8 mouse cellular contexts compared by ENCODE assay signal in the genomic region with DNA sequence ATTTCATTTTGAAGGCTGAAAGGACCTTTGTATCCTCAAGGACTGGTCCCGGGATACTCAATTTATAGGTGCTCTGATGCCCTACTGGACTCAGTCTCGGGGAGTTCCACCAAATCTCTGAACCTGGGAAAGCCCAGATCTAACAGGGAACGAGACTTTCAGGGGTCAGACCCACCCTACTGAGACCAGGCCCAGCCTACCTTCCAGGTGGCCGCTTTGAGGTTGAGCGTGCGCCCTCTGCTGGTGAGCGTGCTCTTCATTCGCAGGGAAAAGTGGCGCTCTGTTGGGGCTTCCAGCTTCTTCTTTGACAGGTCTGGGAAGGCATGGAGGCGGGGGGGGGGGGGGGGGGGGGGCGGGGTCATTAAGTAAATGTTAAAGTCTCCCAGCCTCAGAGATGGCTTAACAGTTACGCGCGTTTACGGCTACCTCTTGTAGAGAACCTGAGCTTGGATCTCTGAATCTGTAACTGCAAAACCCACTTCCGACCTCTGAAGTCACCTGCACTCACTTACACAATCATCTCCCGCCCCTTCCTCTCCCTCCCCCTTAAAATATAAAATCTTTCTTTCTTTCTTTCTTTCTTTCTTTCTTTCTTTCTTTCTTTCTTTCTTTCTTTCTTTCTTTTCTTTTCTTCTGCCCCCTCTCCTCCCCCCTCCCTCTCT. TPM values are rescaled to one million over a fixed set of nuclear protein-coding genes. Genes with fewer than 3 reads are reported as not detected.
DNase-seq lines count a peak whose midpoint lies in the region; ATAC-seq and TF ChIP-seq lines count a peak whose summit lies in the region.

No protein-coding gene starts in this region.

- DNase-seq in 3134 (ENCODE audit: extremely low read depth, insufficient read length, low spot score), result peak; percentile 37
- DNase-seq in A20 (ENCODE audit: low read depth, low spot score), result peak; percentile 71
- DNase-seq in brain, embryonic 14.5 days (ENCODE audit: low read depth), result peak; percentile 72
- DNase-seq in liver, embryonic 14.5 days (ENCODE audit: low read depth in 3 of 3, low spot score in 3 of 3), result peak in 1 of 3 experiments; percentile 45
- DNase-seq in right cerebral cortex, postnatal 10 days (ENCODE audit: low spot score in 2 of 2), result peak; percentile 58 to 77
- no peak for DNase-seq in frontal cortex, postnatal 10 days (ENCODE audit: low spot score in 2 of 2)

- no peak overlapping the region for H3K4me3 ChIP-seq in forebrain, embryonic 12.5 days (replicated peaks)
- H3K4me3 ChIP-seq in intestine, embryonic 15.5 days (replicated peaks), result no peak overlapping the region
- H3K4me3 ChIP-seq in liver, embryonic 14.5 days (ENCODE audit: insufficient read depth in 1 of 2, low read depth in 2 of 2, low read length in 2 of 2), result no peak overlapping the region

- ATAC-seq in forebrain, embryonic 12.5 days (ENCODE audit: low FRiP score), result no peak
- ATAC-seq in intestine, embryonic 15.5 days, result peak; percentile 29
- peak; percentile 7; the same call in 1 of the 2 replicates for ATAC-seq in liver, embryonic 14.5 days (ENCODE audit: insufficient read depth)

- TF ChIP-seq CTCF in brain, embryonic 14.5 days (IDR thresholded peaks at IDR 0.05; ENCODE audit: borderline replicate concordance, extremely low read depth, insufficient read depth, insufficient read length), result peak; percentile 84
- peak; percentile 92 for TF ChIP-seq CTCF in liver, embryonic 14.5 days (IDR thresholded peaks at IDR 0.05; ENCODE audit: low read depth)

- no peaks in the 10 kb centered on the region for H3K9me3 ChIP-seq in forebrain, embryonic 12.5 days
- no peaks in the 10 kb centered on the region for H3K9me3 ChIP-seq in intestine, embryonic 15.5 days
- no peaks in the 10 kb centered on the region for H3K9me3 ChIP-seq in liver, embryonic 14.5 days (ENCODE audit: control insufficient read depth, low read length)

- no peak for TF ChIP-seq POLR2A in brain, embryonic 14.5 days (IDR thresholded peaks at IDR 0.05; ENCODE audit: borderline replicate concordance, extremely low read depth, insufficient read depth, insufficient read length, poor library complexity, severe bottlenecking)

- 10% methylated on average over 15 of the region's 17 CpGs for WGBS in forebrain, embryonic 12.5 days
- WGBS in intestine, embryonic 15.5 days, result 14% methylated on average over 17 of the region's 17 CpGs
- 22% methylated on average over 15 of the region's 17 CpGs for WGBS in liver, embryonic 14.5 days (ENCODE audit: insufficient replicate concordance)

- no peak for TF ChIP-seq EP300 in liver, embryonic 14.5 days (IDR thresholded peaks at IDR 0.05; ENCODE audit: low read depth)

- H3K36me3 ChIP-seq in forebrain, embryonic 12.5 days (replicated peaks), result peaks cover 21% of the 10 kb centered on the region
- peaks cover 40% of the 10 kb centered on the region for H3K36me3 ChIP-seq in intestine, embryonic 15.5 days
- peaks cover 23% of the 10 kb centered on the region for H3K36me3 ChIP-seq in liver, embryonic 14.5 days (replicated peaks; ENCODE audit: control insufficient read depth, insufficient read depth, low read depth)

- H3K9ac ChIP-seq in forebrain, embryonic 12.5 days, result no peak overlapping the region
- no peak overlapping the region for H3K9ac ChIP-seq in intestine, embryonic 15.5 days
- no peak overlapping the region for H3K9ac ChIP-seq in liver, embryonic 14.5 days (replicated peaks)

- no peaks in the 10 kb centered on the region for H3K27me3 ChIP-seq in forebrain, embryonic 12.5 days
- H3K27me3 ChIP-seq in intestine, embryonic 15.5 days (replicated peaks), result no peaks in the 10 kb centered on the region
- no peaks in the 10 kb centered on the region for H3K27me3 ChIP-seq in liver, embryonic 14.5 days (ENCODE audit: control insufficient read depth, insufficient read depth, low read length)

- H3K4me2 ChIP-seq in forebrain, embryonic 12.5 days, result 0 out of 2 replicates have a peak overlapping the region, but pooled peaks have one; percentile 8
- no peak overlapping the region for H3K4me2 ChIP-seq in intestine, embryonic 15.5 days (replicated peaks)
- no peak overlapping the region for H3K4me2 ChIP-seq in liver, embryonic 14.5 days (ENCODE audit: low read depth)

- no peak overlapping the region for H3K27ac ChIP-seq in forebrain, embryonic 12.5 days
- no peak overlapping the region for H3K27ac ChIP-seq in intestine, embryonic 15.5 days
- no peak overlapping the region for H3K27ac ChIP-seq in liver, embryonic 14.5 days

- H3K4me1 ChIP-seq in forebrain, embryonic 12.5 days, result peaks cover 5% of the 10 kb centered on the region
- H3K4me1 ChIP-seq in intestine, embryonic 15.5 days (replicated peaks), result peaks cover 7% of the 10 kb centered on the region
- H3K4me1 ChIP-seq in liver, embryonic 14.5 days (replicated peaks; ENCODE audit: control insufficient read depth in 2 of 2, insufficient read depth in 2 of 2, low read length in 1 of 2), result peaks cover 5 to 6% of the 10 kb centered on the region in 2 experiments

RNA-seq across cellular contexts. Expression of a gene that starts 11.2 kb away (rescaled TPM):
- 4.1 and 6.9 TPM in 2 replicates for polyA plus RNA-seq in brain, embryonic 14.5 days (2012; rRNA removed)
- 8.7 and 9.9 TPM in 2 replicates for polyA plus RNA-seq in forebrain, embryonic 12.5 days (2016; fragmentation: Nextera tagmentation; extraction: Ambion mirVana)
- 66.7 and 71.4 TPM in 2 replicates for polyA plus RNA-seq in intestine, embryonic 15.5 days (2015; fragmentation: Nextera tagmentation; extraction: Ambion mirVana)
- 9.8 and 12.2 TPM in 2 replicates for polyA plus RNA-seq in liver, embryonic 14.5 days (2012; rRNA removed)
- polyA plus RNA-seq in liver, embryonic 14.5 days (2014; fragmentation: Nextera tagmentation; extraction: Ambion mirVana), result 22.8 and 23.9 TPM in 2 replicates

RNA-seq across cellular contexts. Expression of a gene that starts 22.8 kb away (rescaled TPM):
- polyA plus RNA-seq in brain, embryonic 14.5 days (2012; rRNA removed), result 1.6 and 2.7 TPM in 2 replicates
- 0.26 and 0.27 TPM in 2 replicates for polyA plus RNA-seq in forebrain, embryonic 12.5 days (2016; fragmentation: Nextera tagmentation; extraction: Ambion mirVana)
- polyA plus RNA-seq in intestine, embryonic 15.5 days (2015; fragmentation: Nextera tagmentation; extraction: Ambion mirVana), result 0.40 and 0.42 TPM in 2 replicates
- 0.02 and 0.18 TPM in 2 replicates for polyA plus RNA-seq in liver, embryonic 14.5 days (2012; rRNA removed)
- polyA plus RNA-seq in liver, embryonic 14.5 days (2014; fragmentation: Nextera tagmentation; extraction: Ambion mirVana), result 0.08 TPM in 2 replicates

RNA-seq across cellular contexts. Expression of a gene that starts 23.3 kb away (rescaled TPM):
- polyA plus RNA-seq in brain, embryonic 14.5 days (2012; rRNA removed), result 164 and 199 TPM in 2 replicates
- 107 and 112 TPM in 2 replicates for polyA plus RNA-seq in forebrain, embryonic 12.5 days (2016; fragmentation: Nextera tagmentation; extraction: Ambion mirVana)
- 81.5 and 89.5 TPM in 2 replicates for polyA plus RNA-seq in intestine, embryonic 15.5 days (2015; fragmentation: Nextera tagmentation; extraction: Ambion mirVana)
- polyA plus RNA-seq in liver, embryonic 14.5 days (2012; rRNA removed), result 61.7 and 68.3 TPM in 2 replicates
- 38.5 and 42.8 TPM in 2 replicates for polyA plus RNA-seq in liver, embryonic 14.5 days (2014; fragmentation: Nextera tagmentation; extraction: Ambion mirVana)

RNA-seq across cellular contexts. Expression of a gene that starts 58.6 kb away (rescaled TPM):
- polyA plus RNA-seq in brain, embryonic 14.5 days (2012; rRNA removed), result 6.4 and 8.6 TPM in 2 replicates
- 9.1 and 11.5 TPM in 2 replicates for polyA plus RNA-seq in forebrain, embryonic 12.5 days (2016; fragmentation: Nextera tagmentation; extraction: Ambion mirVana)
- 28.1 and 29.0 TPM in 2 replicates for polyA plus RNA-seq in intestine, embryonic 15.5 days (2015; fragmentation: Nextera tagmentation; extraction: Ambion mirVana)
- polyA plus RNA-seq in liver, embryonic 14.5 days (2012; rRNA removed), result 2.0 and 2.7 TPM in 2 replicates
- 1.5 and 2.3 TPM in 2 replicates for polyA plus RNA-seq in liver, embryonic 14.5 days (2014; fragmentation: Nextera tagmentation; extraction: Ambion mirVana)

Comparison
In these comparisons a context has a peak if more than half of its experiments do, and no peak if none do; other contexts are left out.
1. DNase-seq: peak in 3134 (single experiment), A20 (single experiment), brain, embryonic 14.5 days (single experiment) and right cerebral cortex, postnatal 10 days (2 of 2); none in frontal cortex, postnatal 10 days (0 of 2).